Mouse (Mus musculus) embryo, embryonic 10.5 days (tissue): ENCODE results near the gene Olfr728.

Source experiments
- DNase-seq: peaks from one replicate; pipeline ENCODE4 v3.0.0-alpha.2; 2015; ENCODE audit warnings: low spot score

Gene Olfr728

GRCm38 (mm10) chr14:50142580-50142979 lies at the start of gene Olfr728:
Olfr728 (minus strand) TSS chr14:50142680.
- no peak for DNase-seq

DNA sequence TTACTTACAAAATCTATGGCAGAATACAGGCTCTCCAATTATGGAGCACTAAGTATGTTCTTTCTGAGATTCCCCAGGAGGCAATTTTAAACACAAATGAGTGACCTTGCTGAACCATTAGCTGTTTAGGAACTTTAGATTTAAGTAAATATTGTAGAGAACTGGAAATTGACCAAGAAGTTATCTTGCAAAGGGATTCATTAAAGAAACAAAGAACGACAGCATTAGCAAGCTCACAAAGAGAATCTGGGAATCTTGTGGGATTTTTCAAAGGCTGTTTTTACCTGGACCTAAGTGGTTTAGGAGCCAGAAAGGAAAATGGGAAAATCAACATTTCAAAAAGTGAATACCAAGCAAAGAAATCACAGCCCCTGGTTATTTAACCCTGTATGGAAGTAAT lies 45.6 kb upstream of the Olfr728 start, which contains the start of gene Olfr730:
Gene Olfr730, minus strand, starts transcription at position 101 of the 400 bp plus-strand sequence.
- no peak for DNase-seq

GRCm38 (mm10) chr14:50152810-50153209 lies 10.3 kb upstream of the Olfr728 start, which contains the start of gene Olfr729:
Olfr729 (minus strand) TSS chr14:50152910.
- DNase-seq = no peak

GRCm38 (mm10) chr14:50122886-50123285 lies 19.6 kb downstream of the Olfr728 start, which contains the start of gene Olfr727:
Olfr727 (plus strand) TSS chr14:50123186.
- no peak for DNase-seq

GRCm38 (mm10) chr14:50090853-50091252 lies 51.6 kb downstream of the Olfr728 start, which contains the start of gene Olfr726:
Olfr726 (minus strand) TSS chr14:50090953.
- DNase-seq = no peak
